Mouse (Mus musculus) 416B (cell line): ENCODE results near the gene Gm17606.

ENCODE experiments used
- DNase-seq: peaks from one replicate; pipeline ENCODE4 v3.0.0; 2011; ENCODE audit warnings: low read depth

Gm17606 gene

GRCm38 (mm10) chr14:54660009-54660408, 19.3 kb downstream of the Gm17606 start:
- DNase-seq: peak; percentile 66

GRCm38 (mm10) chr14:54664477-54665222, 23.9 kb downstream of the Gm17606 start:
- no peak for DNase-seq

GRCm38 (mm10) chr14:54669381-54669780, 28.6 kb downstream of the Gm17606 start:
- DNase-seq: peak; percentile 58

GRCm38 (mm10) chr14:54674317-54674716, 33.6 kb downstream of the Gm17606 start:
- no peak for DNase-seq

GRCm38 (mm10) chr14:54676290-54676689, 35.5 kb downstream of the Gm17606 start:
- no peak for DNase-seq

GRCm38 (mm10) chr14:54678657-54679304, 38.0 kb downstream of the Gm17606 start:
- DNase-seq: no peak

GRCm38 (mm10) chr14:54682396-54682795, 41.6 kb downstream of the Gm17606 start:
- DNase-seq: no peak

GRCm38 (mm10) chr14:54685471-54685870, 44.7 kb downstream of the Gm17606 start:
- DNase-seq: peak; percentile 72

- peak; percentile 96 for DNase-seq
Measured at GRCm38 (mm10) chr14:54686063-54686521, 45.3 kb downstream of the Gm17606 start, which contains the start of gene 1700123O20Rik. Gene 1700123O20Rik, plus strand, starts transcription at chr14:54686216.

- peak; percentile 100 for DNase-seq
Measured at GRCm38 (mm10) chr14:54686522-54687143, 45.9 kb downstream of the Gm17606 start, which contains the start of gene Acin1. Gene Acin1, minus strand, starts transcription at chr14:54686931.

- peak; percentile 61 for DNase-seq
Measured at GRCm38 (mm10) chr14:54687251-54687650, 46.5 kb downstream of the Gm17606 start.

- no peak for DNase-seq
Measured at GRCm38 (mm10) chr14:54695042-54695441, 54.3 kb downstream of the Gm17606 start.

- DNase-seq: no peak
Measured at GRCm38 (mm10) chr14:54696752-54697151, 56.0 kb downstream of the Gm17606 start.
